Mouse (Mus musculus) cortical plate, adult 2 months (tissue): ENCODE results near the gene Olfr68. TPM values are rescaled to one million over a fixed set of nuclear protein-coding genes. Genes with fewer than 3 reads are reported as not detected.
"Not testable (repeated sequence)": the region's sequence is repeated elsewhere in the genome, so short reads cannot be mapped to it uniquely, and the experiment has no call there.

Experiments used
- H3K27ac ChIP-seq: fragments of 200-500 bp; 2 replicates; pipeline ENCODE4 v1.5.1; 2012; ENCODE audit warnings: low read length, control low read depth, inconsistent platforms; ENCODE audit not compliant: insufficient read depth
- H3K4me1 ChIP-seq: fragments of 200-500 bp; 2 replicates; pipeline ENCODE4 v1.6.1; 2011; ENCODE audit warnings: low read length; ENCODE audit not compliant: control insufficient read depth, insufficient read depth
- H3K4me3 ChIP-seq: fragments of 200-500 bp; 2 replicates; pipeline ENCODE4 v1.5.1; 2011; ENCODE audit warnings: mild to moderate bottlenecking, low read length, control low read depth; ENCODE audit not compliant: insufficient read depth
- CTCF ChIP-seq: fragments of 200-500 bp; IDR thresholded peaks from 2 replicates; pipeline ENCODE4 v1.5.1; 2011; ENCODE audit warnings: mild to moderate bottlenecking, control low read depth, low read length; ENCODE audit not compliant: insufficient read depth; ENCODE audit errors: extremely low read depth
- POLR2A ChIP-seq: fragments of 200-500 bp; IDR thresholded peaks from 2 replicates; pipeline ENCODE4 v1.6.1; 2011; ENCODE audit warnings: mild to moderate bottlenecking, low read length, control low read depth; ENCODE audit not compliant: insufficient read depth; ENCODE audit errors: extremely low read depth
- polyA plus RNA-seq: library from polyadenylated mRNA; depleted of rRNA; stranded (reverse); fragments of >200 nt; gene quantifications from 2 replicates; pipeline ENCODE4 v1.2.3, GENCODE M21; 2012; rRNA removed

Olfr68 gene
- not detected in 2 replicates for polyA plus RNA-seq

GRCm38 (mm10) chr7:103779598-103779997 is at the start of gene Olfr68:
Gene Olfr68 (minus strand): TSS chr7:103779698.
- Histone ChIP-seq H3K27ac (no peak within 1 kb of the TSS), H3K4me1 (no peaks in the 10 kb centered on the region), H3K4me3 (no peak within 1 kb of the TSS)
- TF ChIP-seq CTCF (no peak), POLR2A (no peak)

- Histone ChIP-seq H3K4me3 (no peak within 1 kb of the TSS), H3K4me1 (no peaks in the 10 kb centered on the region), H3K27ac (no peak within 1 kb of the TSS)
- no peak for TF ChIP-seq POLR2A
- TF ChIP-seq CTCF: no peak
These were observed 48.3 kb upstream of the Olfr68 start, which contains the start of gene Hbb-bs for GRCm38 (mm10) chr7:103827808-103828207. Gene Hbb-bs (minus strand): TSS chr7:103828096.

- H3K4me3 ChIP-seq, H3K4me1 ChIP-seq, H3K27ac ChIP-seq: not testable (repeated sequence)
These were observed 47.6 kb upstream of the Olfr68 start for GRCm38 (mm10) chr7:103827139-103827538.

DNA sequence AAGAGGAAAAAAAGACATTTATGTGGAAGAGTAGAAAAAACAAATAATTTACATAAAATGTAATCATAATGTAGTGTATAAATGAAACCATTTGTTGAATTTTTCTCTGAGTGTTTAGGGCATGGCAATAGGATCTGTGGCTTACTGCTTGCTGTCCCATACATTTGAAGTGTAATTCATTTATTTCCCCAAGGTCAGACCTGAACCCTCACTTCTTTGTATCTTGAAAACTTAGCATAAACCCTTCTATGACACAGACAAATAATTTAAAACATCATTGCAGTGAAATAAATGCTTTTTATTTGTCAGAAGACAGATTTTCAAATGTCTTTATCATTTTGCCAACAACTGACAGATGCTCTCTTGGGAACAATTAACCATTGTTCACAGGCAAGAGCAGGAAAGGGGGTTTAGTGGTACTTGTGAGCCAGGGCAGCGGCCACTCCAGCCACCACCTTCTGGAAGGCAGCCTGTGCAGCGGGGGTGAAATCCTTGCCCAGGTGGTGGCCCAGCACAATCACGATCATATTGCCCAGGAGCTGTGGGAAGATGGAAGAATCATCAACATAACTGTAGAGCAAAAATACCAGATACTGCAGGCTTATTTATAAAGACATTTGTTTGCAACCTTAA is 46.9 kb upstream of the Olfr68 start:
- Histone ChIP-seq H3K4me3 (no peak overlapping the region), H3K27ac (no peak overlapping the region), H3K4me1 (no peaks in the 10 kb centered on the region)
- no peak for TF ChIP-seq CTCF
- no peak for TF ChIP-seq POLR2A

DNA sequence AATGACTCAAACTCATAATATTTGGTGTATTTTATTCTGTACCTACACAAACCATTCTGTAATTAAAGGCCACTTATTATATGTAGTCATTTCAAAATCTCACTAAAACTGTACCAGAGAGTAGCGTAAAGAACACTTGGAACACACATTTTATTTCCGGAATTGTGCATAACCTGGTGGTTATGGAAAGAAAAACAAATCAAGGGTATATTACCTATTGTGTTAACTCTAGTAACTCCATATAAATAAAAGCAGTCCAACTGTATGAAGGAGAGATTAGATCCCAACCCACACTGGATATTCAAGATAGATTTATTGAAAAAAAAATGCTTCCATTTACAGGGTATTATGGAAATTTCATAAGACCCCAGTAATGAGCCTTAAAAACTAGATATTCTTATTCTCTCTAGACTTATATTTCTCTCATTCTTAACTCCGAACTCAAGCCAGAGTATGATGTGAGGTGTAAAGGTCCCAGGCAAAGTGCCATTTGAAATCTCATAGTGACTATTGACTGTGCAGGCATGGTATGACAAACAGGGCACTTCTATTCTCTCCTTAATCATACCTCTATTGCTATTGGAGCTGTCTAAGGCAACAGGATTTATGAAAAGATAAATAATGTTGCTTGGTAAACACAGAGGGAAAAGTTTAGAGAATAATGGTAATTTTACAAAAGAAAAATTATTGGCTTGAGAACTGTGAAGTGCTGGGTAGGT is 46.2 kb upstream of the Olfr68 start:
- no peak overlapping the region for H3K27ac ChIP-seq
- H3K4me3 ChIP-seq: no peak overlapping the region
- TF ChIP-seq CTCF (no peak), POLR2A (no peak)
- no peaks in the 10 kb centered on the region for H3K4me1 ChIP-seq

- no peak for TF ChIP-seq CTCF
- no peak for TF ChIP-seq POLR2A
- no peak overlapping the region for H3K27ac ChIP-seq
These were observed 45.1 kb upstream of the Olfr68 start for GRCm38 (mm10) chr7:103824597-103824996.

DNA sequence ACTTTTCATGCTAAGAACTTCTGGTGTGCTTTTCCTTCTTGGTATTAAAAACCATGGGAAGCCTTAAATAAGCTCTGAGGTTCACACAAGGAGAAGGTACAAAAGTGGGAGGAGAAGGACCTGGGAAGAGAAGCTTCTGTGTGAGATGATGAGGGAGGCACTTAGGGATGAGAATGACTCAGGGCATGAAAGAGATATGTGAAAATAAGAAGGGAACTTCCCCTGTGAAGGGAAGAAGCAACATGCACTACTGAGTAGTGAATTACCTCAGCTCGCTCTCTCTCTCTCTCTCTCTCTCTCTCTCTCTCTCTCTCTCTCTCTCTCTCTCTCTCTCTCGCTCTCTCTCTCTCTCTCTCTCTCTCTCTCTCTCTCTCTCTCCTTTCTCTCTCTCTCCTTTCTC is 35.6 kb upstream of the Olfr68 start:
- not testable (repeated sequence) for H3K27ac ChIP-seq, H3K4me1 ChIP-seq, H3K4me3 ChIP-seq

More at GRCm38 (mm10) chr7:103824597-103824996, 45.1 kb upstream of the Olfr68 start:
- H3K4me1 ChIP-seq: no peaks in the 10 kb centered on the region
- no peak overlapping the region for H3K4me3 ChIP-seq

- no peak within 1 kb of the TSS for H3K27ac ChIP-seq
- no peak within 1 kb of the TSS for H3K4me3 ChIP-seq
- TF ChIP-seq CTCF: no peak
- TF ChIP-seq POLR2A: no peak
These were observed 34.3 kb upstream of the Olfr68 start, which contains the start of gene Hbb-bt for GRCm38 (mm10) chr7:103813766-103814165. Gene Hbb-bt (minus strand): TSS chr7:103813996.

GRCm38 (mm10) chr7:103813152-103813551 is 33.7 kb upstream of the Olfr68 start:
- not testable (repeated sequence) for H3K4me3 ChIP-seq, H3K27ac ChIP-seq, H3K4me1 ChIP-seq

More at GRCm38 (mm10) chr7:103813766-103814165, 34.3 kb upstream of the Olfr68 start, which contains the start of gene Hbb-bt:
- no peaks in the 10 kb centered on the region for H3K4me1 ChIP-seq

DNA sequence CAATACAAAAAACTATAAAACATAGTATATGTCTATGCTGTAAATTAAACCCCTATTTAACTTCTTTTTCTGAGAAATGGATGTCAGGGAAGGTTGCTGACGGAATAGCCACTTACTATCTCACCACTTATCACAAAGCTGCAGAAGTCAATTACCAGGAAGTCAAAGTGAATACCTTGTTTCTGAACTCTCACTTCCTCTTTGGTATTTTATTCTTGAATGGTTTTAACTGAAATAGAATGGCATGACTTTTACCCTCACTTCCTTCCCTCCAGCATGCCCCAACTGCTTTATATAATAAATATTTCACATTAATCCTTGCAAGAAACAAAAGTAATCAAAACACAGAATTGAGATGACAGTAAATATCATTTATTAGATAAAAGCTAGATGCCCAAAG is 32.7 kb upstream of the Olfr68 start:
- TF ChIP-seq POLR2A: no peak
- no peak for TF ChIP-seq CTCF
- H3K4me3 ChIP-seq: no peak overlapping the region
- no peaks in the 10 kb centered on the region for H3K4me1 ChIP-seq
- H3K27ac ChIP-seq: no peak overlapping the region
